Mouse (Mus musculus): Measurements from ENCODE around the gene Gm10518. TPM values are rescaled to one million over a fixed set of nuclear protein-coding genes. Genes with fewer than 3 reads are reported as not detected.
A peak's percentile ranks its signal among the peaks of the same experiment; 100 is the strongest.
"Not testable (repeated sequence)": the region's sequence is repeated elsewhere in the genome, so short reads cannot be mapped to it uniquely, and the experiment has no call there.

The Gm10518 gene
- not detected for total RNA-seq (2021)
- long read RNA-seq, experiment 1, result 0 reads
- long read RNA-seq, experiment 2, result 0 reads

DNA sequence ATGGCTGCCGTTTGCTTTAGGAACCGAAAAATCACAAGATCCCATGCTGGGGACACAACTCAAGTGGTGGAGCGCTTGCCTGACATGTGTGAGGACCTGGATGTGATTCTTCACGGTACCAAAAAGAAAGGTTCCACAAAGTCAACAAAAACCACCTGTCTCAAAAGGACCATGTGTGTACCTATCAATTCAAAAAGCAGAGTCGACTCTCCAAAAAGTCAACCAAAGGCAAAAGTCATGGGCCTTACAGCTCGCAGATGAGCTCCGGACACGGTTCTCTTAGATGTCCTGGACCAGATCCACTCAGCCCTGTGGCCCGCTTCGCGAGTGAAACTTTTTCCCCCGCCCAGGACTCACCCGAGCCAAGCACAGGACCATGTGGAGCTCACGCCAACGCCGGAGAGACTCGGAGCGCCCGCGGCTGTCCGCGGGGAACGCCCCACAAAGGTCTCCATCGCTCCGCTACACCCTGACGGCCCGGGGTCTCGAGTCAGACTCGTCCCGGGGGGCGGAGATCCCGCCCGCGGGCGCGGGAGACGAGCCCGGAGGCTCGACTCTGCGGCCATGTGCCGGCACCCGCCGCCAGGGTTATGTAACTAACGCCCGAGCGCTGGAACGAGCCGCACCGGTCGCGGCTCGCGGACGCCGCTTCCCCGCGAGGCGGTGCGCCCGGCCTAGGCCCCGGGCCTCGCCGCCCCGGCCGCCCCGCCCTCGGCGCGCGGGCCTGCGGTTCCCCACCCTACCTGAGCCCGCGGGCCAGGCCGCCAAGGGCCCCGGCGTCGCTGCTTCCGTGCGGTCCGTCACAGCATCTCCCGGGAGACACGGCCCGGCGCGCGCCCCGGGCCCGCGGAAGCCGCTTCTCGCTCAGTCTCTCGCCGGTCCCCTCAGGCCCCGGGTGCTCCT, at the start of gene Gm10518:
Gm10518 (plus strand) TSS at position 767 of the 903 bp plus-strand sequence.
- peak; percentile 73 for DNase-seq
- intact Hi-C loops (cut with DNase I; ENCODE audit: low total_unique reads), result no loop called here

DNA sequence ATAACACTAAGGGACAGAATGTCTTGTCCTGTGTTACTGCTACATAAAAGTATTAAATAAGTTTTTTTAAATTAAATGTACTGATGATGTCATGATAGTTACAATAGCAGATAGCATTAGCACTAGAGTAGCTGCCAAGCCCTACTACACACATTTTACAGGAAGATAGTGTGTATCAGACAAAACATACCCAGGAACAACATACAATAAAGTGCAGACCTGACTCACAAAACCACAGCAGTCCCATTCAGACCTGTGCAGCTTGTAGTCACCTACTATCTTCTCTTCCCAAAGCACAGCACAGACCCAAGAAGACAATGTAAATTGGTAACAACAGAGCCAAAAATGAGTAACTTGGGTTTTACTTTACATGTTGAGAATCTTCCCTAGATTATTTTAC, 46.7 kb upstream of the Gm10518 start:
- no peak for DNase-seq
- intact Hi-C loops (cut with DNase I; ENCODE audit: low total_unique reads), result loop anchor here (10.0 kb wide), 1 partner anchor 222 kb away; no protein-coding TSS in a partner anchor

DNA sequence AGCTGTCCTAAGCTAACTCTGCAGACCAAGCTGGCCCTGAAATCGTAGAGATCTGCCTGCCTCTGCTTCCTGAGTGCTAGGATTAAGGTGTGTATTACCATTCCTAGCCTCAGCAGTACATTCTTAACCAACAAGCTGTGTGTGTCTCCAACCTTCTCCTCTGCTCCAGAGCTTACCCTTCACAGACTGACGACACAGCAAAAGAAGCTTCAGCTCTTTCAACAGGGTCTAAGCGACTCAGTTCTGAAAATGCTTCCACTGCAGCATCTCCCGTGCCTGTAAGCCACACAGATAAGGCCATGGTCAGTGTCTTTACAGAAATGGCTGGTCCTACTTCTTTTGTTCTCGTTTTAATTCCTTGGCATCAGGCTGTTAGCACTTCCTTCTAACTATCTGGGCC, 43.1 kb upstream of the Gm10518 start:
- intact Hi-C loops (cut with DNase I; ENCODE audit: low total_unique reads), result no loop called here
- DNase-seq, result no peak

DNA sequence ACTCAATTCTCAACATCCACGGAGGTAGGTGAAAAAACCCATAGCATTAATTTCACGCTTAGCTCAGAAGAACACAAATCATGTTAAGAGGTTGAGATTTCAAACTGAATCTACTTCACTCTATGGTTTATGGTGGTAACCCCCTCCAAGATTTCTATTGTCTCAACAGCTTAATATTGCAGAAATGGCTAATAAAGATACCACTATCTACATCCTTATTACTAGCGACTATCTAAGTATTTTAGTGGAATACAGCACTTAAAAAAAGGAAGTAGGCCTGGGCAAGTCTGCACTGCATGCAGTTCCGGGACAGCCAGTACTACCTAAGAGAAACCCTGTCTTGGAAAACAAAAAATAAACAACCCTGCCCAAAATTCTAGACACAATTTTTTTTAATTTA, 42.6 kb upstream of the Gm10518 start:
- intact Hi-C loops (cut with DNase I; ENCODE audit: low total_unique reads), result no loop called here
- no peak for DNase-seq

DNA sequence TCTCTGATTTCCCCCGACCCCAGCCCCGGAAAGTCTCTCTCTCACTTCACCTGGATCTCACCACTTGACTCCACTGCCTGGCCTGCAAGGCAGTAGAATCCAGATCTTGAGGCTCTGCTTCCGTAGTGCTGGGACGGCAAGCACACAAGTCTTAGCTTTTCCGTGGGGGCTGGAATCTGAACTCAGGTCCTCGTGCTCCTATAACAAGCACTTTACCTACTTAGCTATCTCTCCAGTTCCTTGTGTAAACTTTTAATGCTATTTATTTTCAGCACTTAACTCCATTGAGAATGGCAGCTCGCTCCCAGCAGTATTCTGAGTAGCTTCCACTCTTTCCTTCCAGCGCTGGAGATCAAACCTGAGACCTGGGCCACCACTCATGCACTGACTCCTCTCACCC, 26.3 kb upstream of the Gm10518 start:
- intact Hi-C loops (cut with DNase I; ENCODE audit: low total_unique reads), result no loop called here
- DNase-seq, result no peak

DNA sequence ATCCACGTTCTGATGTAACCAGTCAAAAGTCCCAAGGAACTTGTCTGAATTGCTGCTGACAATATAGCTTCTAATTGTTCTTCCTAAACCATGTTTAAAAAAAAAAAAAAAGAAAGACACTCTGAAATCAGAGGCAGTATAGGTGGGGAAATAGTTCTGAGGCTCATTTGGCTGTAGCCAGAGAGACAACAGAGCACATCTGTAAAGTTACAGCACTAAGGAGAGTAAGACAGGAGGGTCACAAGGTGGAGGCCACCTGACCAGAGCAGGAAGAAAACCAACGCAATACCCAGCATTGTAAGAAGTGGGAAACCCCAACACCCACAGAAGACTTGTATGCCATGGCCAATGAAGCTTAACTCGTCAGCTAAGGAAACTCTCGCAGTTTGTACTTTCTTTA, 19.1 kb upstream of the Gm10518 start:
- no peak for DNase-seq
- intact Hi-C loops (cut with DNase I; ENCODE audit: low total_unique reads), result no loop called here

DNA sequence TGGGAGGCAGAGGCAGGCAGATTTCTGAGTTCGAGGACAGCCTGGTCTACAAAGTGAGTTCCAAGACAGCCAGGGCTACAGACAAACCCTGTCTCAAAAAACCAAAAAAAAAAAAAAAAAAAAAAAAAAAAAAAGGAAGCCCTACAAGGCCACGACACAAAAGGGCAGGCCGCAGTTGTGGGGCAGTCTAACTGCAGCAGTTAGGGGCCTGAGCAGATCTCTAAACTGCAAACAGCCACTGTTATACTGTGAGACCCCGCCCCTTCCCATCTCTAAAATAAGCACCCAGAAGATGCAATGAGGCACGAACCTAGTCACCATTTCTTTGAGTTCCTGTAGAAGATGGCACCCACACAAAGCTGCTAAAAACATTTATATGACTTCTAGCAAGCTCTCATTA, 17.7 kb upstream of the Gm10518 start:
- no peak for DNase-seq
- intact Hi-C loops (cut with DNase I; ENCODE audit: low total_unique reads), result no loop called here

DNA sequence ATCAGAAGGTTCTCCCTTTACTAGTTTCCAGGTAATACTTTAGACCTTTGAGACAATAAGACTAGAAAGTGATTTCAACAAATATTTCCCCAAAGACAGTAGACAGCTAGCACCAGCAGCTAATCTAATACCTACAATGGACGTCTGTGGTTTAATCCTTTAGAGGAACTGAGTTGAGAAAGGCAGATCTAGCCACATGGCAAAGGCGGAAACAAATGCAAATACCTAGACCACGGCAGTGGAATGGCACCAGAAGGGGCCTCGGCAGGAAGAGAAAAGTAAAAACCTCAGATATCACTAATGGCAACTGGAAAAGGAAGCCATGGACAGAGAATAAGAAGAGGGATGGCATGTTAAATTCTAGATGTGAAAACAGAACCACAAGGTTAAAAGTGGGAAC, 15.9 kb upstream of the Gm10518 start:
- DNase-seq, result no peak
- intact Hi-C loops (cut with DNase I; ENCODE audit: low total_unique reads), result no loop called here

DNA sequence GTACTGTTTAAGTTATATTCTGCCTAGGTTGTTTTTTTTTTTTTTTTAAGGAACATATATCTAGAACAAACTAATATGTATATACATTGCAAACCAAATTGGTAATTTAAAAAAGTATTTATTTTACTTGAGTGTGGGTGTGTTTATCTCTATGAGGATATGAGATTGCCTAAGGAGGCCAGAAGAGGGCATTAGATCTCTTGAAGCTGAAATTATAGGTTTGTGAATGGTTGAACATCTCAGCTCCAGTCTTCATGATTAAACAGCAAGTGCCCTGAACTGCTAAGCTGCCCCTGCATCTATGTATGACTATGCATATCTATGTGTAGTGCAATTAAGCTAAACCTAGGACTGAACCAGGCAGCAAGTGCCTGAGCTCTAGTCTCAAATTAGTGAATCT, 4.4 kb upstream of the Gm10518 start:
- DNase-seq, result no peak
- intact Hi-C loops (cut with DNase I; ENCODE audit: low total_unique reads), result no loop called here

DNA sequence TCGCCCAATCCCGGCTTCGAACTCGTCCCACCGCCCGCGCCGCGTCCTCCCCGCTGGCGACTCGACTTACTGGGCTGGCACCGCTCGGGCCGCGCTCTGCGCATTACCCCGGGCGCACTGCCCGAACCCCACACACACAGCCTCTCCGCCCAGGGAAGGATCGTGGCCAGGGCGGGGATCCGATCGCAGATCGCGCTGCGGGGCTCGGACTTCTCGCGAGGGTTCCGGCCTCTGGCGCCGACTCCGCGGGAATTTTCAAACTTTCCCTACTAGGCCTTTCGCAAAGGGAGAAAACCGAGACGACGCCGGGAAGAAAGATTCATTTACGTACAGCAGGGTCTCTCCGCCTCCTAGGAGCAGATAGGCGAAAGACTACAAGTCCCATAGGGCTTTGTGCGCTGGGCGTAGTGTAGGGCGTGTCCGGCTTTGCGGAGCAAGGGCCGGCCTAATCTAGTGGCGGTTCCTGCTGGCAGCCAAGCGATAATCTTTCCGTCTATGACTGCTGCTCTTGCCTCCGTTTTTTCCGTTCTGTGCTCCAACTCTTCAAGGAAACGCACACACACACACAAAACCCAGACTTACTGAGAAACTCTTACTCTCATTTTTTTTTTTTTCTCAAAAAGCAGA, 450 bp downstream of the Gm10518 start, which contains the start of gene Ahctf1:
Ahctf1 (minus strand) TSS at position 168 of the 627 bp plus-strand sequence.
- DNase-seq, result peak; percentile 99
- intact Hi-C loops (cut with DNase I; ENCODE audit: low total_unique reads), result no loop called here

DNA sequence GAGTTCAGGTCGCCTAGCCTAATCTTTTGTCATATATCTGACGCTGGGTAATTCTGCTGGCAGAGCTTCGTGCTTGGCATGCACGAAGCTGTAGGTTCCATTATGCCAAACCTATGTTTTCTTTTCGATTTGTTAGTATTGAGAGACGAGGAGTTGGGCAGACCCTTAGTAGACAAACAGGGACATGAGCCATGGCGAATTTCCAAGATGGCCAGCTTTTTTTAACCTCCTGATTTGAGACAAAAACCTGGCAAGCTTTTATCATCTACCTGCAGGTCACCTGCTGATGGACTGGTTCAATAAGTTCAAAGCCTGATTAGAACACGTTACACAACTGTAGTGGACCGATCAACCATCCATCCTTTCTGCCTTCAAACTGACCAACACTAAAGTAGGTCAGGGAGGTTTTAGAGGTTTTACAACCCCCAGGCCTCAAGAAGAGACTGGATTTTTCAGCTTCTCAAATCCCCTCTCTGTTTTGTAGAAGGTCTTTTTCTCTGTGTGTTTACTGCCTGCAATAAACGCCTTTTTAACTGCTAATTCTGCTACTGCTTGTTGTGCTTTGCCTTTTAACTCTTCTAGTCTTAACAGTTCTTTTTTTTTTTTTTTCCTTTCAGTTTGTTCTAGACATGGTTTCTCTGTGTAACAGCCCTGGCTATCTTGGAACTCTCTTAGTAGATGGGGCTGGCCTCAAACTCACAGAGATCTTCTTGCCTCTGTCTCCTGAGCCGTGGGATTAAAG, 1.1 kb downstream of the Gm10518 start:
- intact Hi-C loops (cut with DNase I; ENCODE audit: low total_unique reads), result no loop called here
- no peak for DNase-seq

DNA sequence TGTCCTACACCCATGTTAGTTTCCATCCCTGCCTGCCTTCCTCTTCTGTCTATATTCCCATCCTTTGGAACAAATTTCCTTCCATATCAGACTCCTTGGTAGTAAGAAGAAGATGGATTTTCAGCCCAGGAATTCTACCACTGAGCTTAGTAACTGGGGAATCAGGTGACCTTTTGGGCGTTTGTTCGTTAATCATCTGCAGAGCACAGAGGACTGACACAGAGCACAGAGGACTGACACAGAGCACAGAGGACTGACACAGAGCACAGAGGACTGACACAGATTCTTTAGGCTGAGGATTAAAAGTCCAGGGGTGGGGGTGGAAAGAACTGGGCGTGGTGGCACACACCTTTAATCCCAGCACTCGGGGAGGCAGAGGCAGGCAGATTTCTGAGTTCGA, 2.6 kb downstream of the Gm10518 start:
- intact Hi-C loops (cut with DNase I; ENCODE audit: low total_unique reads), result no loop called here
- no peak for DNase-seq

DNA sequence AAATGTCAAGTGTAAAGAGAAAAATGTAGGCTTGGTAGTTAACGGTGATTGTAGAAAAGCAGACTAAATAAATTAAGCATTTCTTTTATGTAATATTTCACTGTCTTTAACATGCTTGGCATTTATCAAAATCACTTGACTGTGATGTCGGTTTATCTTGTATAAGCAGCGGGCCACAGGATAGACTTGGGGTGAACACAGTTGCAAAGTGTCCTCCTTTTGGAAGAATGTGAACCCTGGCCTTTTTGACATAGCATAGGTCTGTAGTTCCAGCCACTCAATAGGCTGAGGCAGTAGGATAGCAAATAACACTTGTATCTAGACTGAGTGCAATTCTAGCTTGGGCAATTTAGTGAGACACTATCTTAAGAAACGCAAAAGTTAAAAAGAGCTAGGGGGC, 4.3 kb downstream of the Gm10518 start:
- intact Hi-C loops (cut with DNase I; ENCODE audit: low total_unique reads), result no loop called here
- DNase-seq, result no peak

DNA sequence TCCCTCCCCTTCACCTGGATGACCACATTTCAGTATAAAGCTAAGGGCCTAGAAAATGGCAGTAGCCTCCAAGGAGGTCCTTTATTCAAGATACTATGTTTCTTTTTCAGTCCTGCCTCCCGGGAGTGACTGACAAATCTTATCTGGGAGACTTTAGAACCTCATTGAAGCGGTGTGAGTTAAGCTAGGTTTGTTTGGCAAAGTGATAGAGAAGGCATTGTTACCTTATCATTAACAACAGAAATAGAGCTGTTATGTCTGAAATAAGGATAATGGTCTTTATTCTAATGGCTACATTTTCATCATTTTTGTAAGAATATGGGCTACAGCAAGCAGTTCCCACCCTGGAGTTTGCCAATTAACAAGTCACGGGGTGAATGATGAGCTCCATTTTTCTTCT, 5.1 kb downstream of the Gm10518 start:
- intact Hi-C loops (cut with DNase I; ENCODE audit: low total_unique reads), result no loop called here
- DNase-seq, result no peak

DNA sequence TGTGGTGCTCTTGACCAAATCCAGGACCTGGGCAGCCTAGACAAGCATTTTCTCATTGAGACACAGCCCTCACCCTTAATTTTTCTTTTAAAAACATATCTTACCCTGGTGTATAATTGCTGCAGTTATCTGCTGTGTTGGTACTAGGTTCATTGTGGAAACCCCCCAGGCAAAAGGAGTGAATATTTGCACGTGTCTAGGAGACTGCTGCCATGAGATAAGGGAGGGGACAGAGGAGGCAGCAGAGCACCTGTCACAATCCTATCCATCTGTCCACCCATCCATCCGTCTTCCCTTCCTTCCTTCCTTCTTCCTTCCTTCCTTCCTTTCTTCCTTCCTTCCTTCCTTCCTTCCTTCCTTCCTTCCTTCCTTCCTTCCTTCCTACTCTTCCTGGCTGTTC, 10.2 kb downstream of the Gm10518 start:
- intact Hi-C loops (cut with DNase I; ENCODE audit: low total_unique reads), result no loop called here

DNA sequence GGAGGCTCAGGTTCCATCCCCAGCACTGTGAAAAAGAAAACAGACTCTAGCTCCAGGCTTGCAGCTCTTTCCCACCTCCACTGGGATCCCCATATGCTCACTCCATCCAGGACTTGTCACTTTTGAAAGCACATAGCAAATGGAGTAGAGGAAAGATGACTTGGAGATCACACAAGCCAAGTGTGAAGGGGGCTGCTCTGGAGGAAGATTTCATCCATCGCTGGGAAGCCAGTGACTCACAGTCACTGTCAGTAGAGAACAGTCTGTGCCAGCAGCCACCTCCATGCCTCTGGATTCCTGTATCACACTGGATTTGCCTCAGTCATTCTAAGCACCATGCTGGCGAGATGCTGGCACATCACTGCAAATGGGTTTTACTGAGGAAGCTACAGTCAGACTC, 11.4 kb downstream of the Gm10518 start:
- intact Hi-C loops (cut with DNase I; ENCODE audit: low total_unique reads), result no loop called here
- DNase-seq, result no peak

More for the DNA sequence above, 10.2 kb downstream of the Gm10518 start:
- no peak for DNase-seq

DNA sequence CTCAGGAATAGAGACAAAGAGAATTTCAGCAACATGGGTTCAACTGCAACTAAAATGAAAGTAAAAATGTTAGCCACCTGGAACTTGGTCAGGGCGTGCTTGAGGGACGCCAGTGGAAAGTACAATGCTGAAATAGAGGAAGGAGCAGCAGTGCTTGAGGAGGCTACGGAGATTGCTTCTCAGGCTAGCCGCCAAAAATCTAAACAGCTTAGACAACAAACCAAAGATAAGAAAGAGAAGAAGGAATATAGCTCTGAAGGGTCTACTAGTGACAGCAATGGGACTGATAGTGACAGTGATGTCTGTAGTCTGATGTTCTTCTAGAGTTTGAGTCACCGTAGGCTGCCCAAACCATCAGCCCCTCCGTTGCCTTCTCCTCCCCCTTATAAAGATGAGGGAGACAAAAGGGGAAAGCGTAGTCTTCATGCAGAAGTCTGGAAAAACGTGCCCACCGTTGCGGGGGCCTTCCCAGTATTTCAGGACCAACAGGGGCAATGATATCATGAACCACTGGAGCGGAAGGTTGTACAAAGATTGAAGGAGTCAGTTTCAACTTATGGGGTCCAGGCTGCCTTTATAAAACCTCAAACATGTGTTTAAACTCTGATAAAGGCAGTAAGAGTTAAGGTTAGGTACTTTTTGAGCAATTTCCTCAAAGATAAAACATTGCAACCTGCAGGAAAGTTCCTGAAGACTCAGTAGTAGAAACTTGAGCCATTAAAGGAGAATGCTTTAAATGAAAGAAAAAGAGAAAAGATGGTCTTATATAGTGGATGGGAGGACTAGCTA, 15.5 kb downstream of the Gm10518 start:
- intact Hi-C loops (cut with DNase I; ENCODE audit: low total_unique reads), result not testable (repeated sequence)

DNA sequence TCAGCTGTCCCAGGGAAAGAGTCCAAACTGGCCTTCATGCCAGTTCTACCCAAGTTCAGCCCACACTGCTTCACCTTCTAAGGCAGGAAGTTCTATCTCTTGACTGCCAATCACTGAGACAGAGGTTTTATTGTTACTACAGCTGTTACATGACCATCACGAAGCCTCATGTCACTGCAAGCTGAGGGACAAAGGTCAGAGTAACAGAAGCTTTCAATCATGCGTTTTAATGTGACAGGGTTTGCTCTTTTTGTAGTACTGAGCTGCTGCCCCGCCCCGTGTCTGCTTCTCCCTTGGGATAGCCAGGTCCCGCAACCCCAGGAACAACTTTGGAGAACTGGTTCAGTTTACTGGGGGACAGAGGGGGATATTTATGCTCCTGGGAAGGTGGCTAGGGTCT, 21.4 kb downstream of the Gm10518 start:
- DNase-seq, result peak; percentile 45
- intact Hi-C loops (cut with DNase I; ENCODE audit: low total_unique reads), result no loop called here

More for the DNA sequence above, 15.5 kb downstream of the Gm10518 start:
- DNase-seq, result not testable (repeated sequence)

DNA sequence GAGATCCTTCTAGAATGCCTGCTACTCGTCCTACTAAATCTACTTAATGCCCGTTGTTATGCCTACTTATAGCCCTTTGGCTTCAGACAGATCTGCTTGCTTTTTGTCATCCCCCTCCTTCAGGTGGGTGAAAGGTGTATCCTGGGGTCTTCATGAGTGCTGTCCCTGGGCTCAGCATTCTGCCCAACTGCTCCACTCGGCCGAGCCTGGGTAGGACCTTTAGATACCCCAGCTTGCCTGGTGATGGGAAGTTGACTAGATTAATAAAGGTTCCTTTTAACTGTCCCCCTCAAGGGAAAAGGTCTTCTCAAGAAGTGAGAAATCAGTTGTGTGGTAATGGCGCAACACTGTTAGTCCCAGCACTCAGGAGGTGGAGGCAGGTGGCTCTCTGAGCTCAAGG, 24.9 kb downstream of the Gm10518 start:
- intact Hi-C loops (cut with DNase I; ENCODE audit: low total_unique reads), result no loop called here

More for the DNA sequence above, 24.9 kb downstream of the Gm10518 start:
- DNase-seq, result no peak
